Mouse (Mus musculus): ENCODE data around the gene Fjx1.

Gene Fjx1

GRCm38 (mm10) chr2:102426434-102426833 is 25.9 kb downstream of the Fjx1 start:
- in situ Hi-C loops (cut with MboI; ENCODE audit: low sequenced_read_pairs): no loop called here

GRCm38 (mm10) chr2:102416149-102416743 is 36.1 kb downstream of the Fjx1 start:
- in situ Hi-C loops (cut with MboI; ENCODE audit: low sequenced_read_pairs): no loop called here

GRCm38 (mm10) chr2:102412738-102413137 is 39.6 kb downstream of the Fjx1 start:
- in situ Hi-C loops (cut with MboI; ENCODE audit: low sequenced_read_pairs): no loop called here

GRCm38 (mm10) chr2:102410615-102411014 is 41.7 kb downstream of the Fjx1 start:
- in situ Hi-C loops (cut with MboI; ENCODE audit: low sequenced_read_pairs): no loop called here

GRCm38 (mm10) chr2:102409741-102410140 is 42.6 kb downstream of the Fjx1 start:
- in situ Hi-C loops (cut with MboI; ENCODE audit: low sequenced_read_pairs): no loop called here

GRCm38 (mm10) chr2:102407363-102408184 is 44.7 kb downstream of the Fjx1 start, which contains the start of gene Trim44:
Gene Trim44 (minus strand): TSS chr2:102407828.
- in situ Hi-C loops (cut with MboI; ENCODE audit: low sequenced_read_pairs): no loop called here

GRCm38 (mm10) chr2:102406324-102407304 is 45.7 kb downstream of the Fjx1 start:
- in situ Hi-C loops (cut with MboI; ENCODE audit: low sequenced_read_pairs): no loop called here

- in situ Hi-C loops (cut with MboI; ENCODE audit: low sequenced_read_pairs): no loop called here
Measured at GRCm38 (mm10) chr2:102403982-102404381, 48.3 kb downstream of the Fjx1 start.

- in situ Hi-C loops (cut with MboI; ENCODE audit: low sequenced_read_pairs): no loop called here
Measured at GRCm38 (mm10) chr2:102403306-102403705, 49.0 kb downstream of the Fjx1 start.

- in situ Hi-C loops (cut with MboI; ENCODE audit: low sequenced_read_pairs): no loop called here
Measured at GRCm38 (mm10) chr2:102401352-102401692, 51.0 kb downstream of the Fjx1 start.

- in situ Hi-C loops (cut with MboI; ENCODE audit: low sequenced_read_pairs): no loop called here
Measured at GRCm38 (mm10) chr2:102400605-102401351, 51.5 kb downstream of the Fjx1 start.

GRCm38 (mm10) chr2:102399864-102400604 is 52.3 kb downstream of the Fjx1 start:
- in situ Hi-C loops (cut with MboI; ENCODE audit: low sequenced_read_pairs): no loop called here
